Mouse (Mus musculus) hindbrain, embryonic 16.5 days (tissue): ENCODE data around the gene Tmem131l. TPM values are rescaled to one million over a fixed set of nuclear protein-coding genes. Genes with fewer than 3 reads are reported as not detected.

ENCODE experiments used
- ATAC-seq: fragments of 200-750 bp; cut with Nextera tagmentation; 2 replicates; pipeline ENCODE4 v1.8.0; 2017; ENCODE audit warnings: moderate TSS enrichment, moderate library complexity
- H3K27ac ChIP-seq: fragments of 300-500 bp; sonication (generic); 2 replicates; pipeline ENCODE4 v1.5.1; 2014; ENCODE audit warnings: low read depth, mild to moderate bottlenecking, control low read depth, low read length, moderate library complexity
- H3K27me3 ChIP-seq: fragments of 300-500 bp; sonication (generic); replicated peaks from 2 replicates; pipeline ENCODE4 v1.6.1; 2014; ENCODE audit warnings: low read length; ENCODE audit not compliant: control insufficient read depth, insufficient read depth
- H3K36me3 ChIP-seq: fragments of 300-500 bp; sonication (generic); 2 replicates; pipeline ENCODE4 v1.6.1; 2014; ENCODE audit warnings: mild to moderate bottlenecking, low read length, moderate library complexity, mixed read lengths; ENCODE audit not compliant: control insufficient read depth, insufficient read depth
- H3K4me1 ChIP-seq: fragments of 300-500 bp; sonication (generic); 2 replicates; pipeline ENCODE4 v1.6.1; 2014; ENCODE audit warnings: low read depth, low read length; ENCODE audit not compliant: control insufficient read depth, insufficient read depth
- H3K4me2 ChIP-seq: fragments of 300-500 bp; sonication (generic); 2 replicates; pipeline ENCODE4 v1.6.1; 2014; ENCODE audit warnings: mild to moderate bottlenecking, low read length, control low read depth, moderate library complexity
- H3K4me3 ChIP-seq: fragments of 300-500 bp; sonication (generic); 2 replicates; pipeline ENCODE4 v1.5.1; 2014; ENCODE audit warnings: mild to moderate bottlenecking, low read length, control low read depth, moderate library complexity
- H3K9ac ChIP-seq: fragments of 300-500 bp; sonication (generic); 2 replicates; pipeline ENCODE4 v1.6.1; 2014; ENCODE audit warnings: low read depth, mild to moderate bottlenecking, control low read depth, low read length, moderate library complexity
- H3K9me3 ChIP-seq: fragments of 300-500 bp; sonication (generic); 2 replicates; pipeline ENCODE4 v1.6.1; 2014; ENCODE audit warnings: mild to moderate bottlenecking, low read length, moderate library complexity; ENCODE audit not compliant: control insufficient read depth
- WGBS: fragments of 180-500 bp; shearing (Covaris S2); extraction: QIAGEN DNeasy Blood & Tissue Kit; methylation state at CpG from one replicate; pipeline ENCODE4 v1.1.7; 2014; 5-methylcytosine and 5-hydroxymethylcytosine counted together
- polyA plus RNA-seq: library from polyadenylated mRNA; unstranded; fragments of >200 nt; fragmentation: Nextera tagmentation; extraction: Ambion mirVana; gene quantifications from 2 replicates; pipeline ENCODE4 v1.2.1, GENCODE M21; 2015

Gene Tmem131l
- polyA plus RNA-seq, 1 experiment from 2014 or later, result 34.6 TPM

GRCm38 (mm10) chr3:84037536-84037935 lies 2.4 kb downstream of the Tmem131l start:
- Histone ChIP-seq H3K9me3 (no peaks in the 10 kb centered on the region), H3K4me3 (peak overlapping the region; percentile 3; the same call in 1 of the 2 replicates), H3K27me3 (no peaks in the 10 kb centered on the region), H3K4me2 (peak overlapping the region; percentile 97), H3K36me3 (no peaks in the 10 kb centered on the region), H3K9ac (no peak overlapping the region), H3K27ac (no peak overlapping the region), H3K4me1 (peaks cover 20% of the 10 kb centered on the region)
- WGBS, result 66% methylated on average over 3 of the region's 3 CpGs
- no peak for ATAC-seq

- Histone ChIP-seq H3K36me3 (no peaks in the 10 kb centered on the region), H3K27me3 (no peaks in the 10 kb centered on the region), H3K4me1 (peaks cover 20% of the 10 kb centered on the region), H3K27ac (no peak overlapping the region), H3K4me3 (no peak overlapping the region), H3K4me2 (no peak overlapping the region), H3K9me3 (no peaks in the 10 kb centered on the region), H3K9ac (no peak overlapping the region)
- WGBS, result 89% methylated on average over 4 of the region's 4 CpGs
- ATAC-seq, result no peak
Observed at GRCm38 (mm10) chr3:84036866-84037265, 3.1 kb downstream of the Tmem131l start.

- no peak overlapping the region for H3K27ac ChIP-seq
- no peak overlapping the region for H3K4me3 ChIP-seq
- no peaks in the 10 kb centered on the region for H3K36me3 ChIP-seq
- 89% methylated on average over 6 of the region's 6 CpGs for WGBS
- no peak overlapping the region for H3K4me2 ChIP-seq
- no peaks in the 10 kb centered on the region for H3K9me3 ChIP-seq
- H3K9ac ChIP-seq, result no peak overlapping the region
- no peaks in the 10 kb centered on the region for H3K27me3 ChIP-seq
- ATAC-seq, result no peak
- H3K4me1 ChIP-seq, result peaks cover 19% of the 10 kb centered on the region
Observed at GRCm38 (mm10) chr3:84035728-84036364, 4.1 kb downstream of the Tmem131l start.

- WGBS, result 90% methylated on average over 5 of the region's 5 CpGs
- ATAC-seq, result no peak
Observed at GRCm38 (mm10) chr3:84034115-84034780, 5.7 kb downstream of the Tmem131l start.

GRCm38 (mm10) chr3:84032933-84033730 lies 6.8 kb downstream of the Tmem131l start:
- peak; percentile 27; the same call in 1 of the 2 replicates for ATAC-seq

More at GRCm38 (mm10) chr3:84034115-84034780, 5.7 kb downstream of the Tmem131l start:
- Histone ChIP-seq H3K36me3 (0 out of 2 replicates have a peak, but pooled peaks cover 5% of the 10 kb centered on the region), H3K4me2 (no peak overlapping the region), H3K9me3 (no peaks in the 10 kb centered on the region), H3K4me3 (no peak overlapping the region), H3K4me1 (peaks cover 15% of the 10 kb centered on the region), H3K27ac (no peak overlapping the region), H3K27me3 (no peaks in the 10 kb centered on the region), H3K9ac (no peak overlapping the region)

GRCm38 (mm10) chr3:84032419-84032818 lies 7.6 kb downstream of the Tmem131l start:
- no peak overlapping the region for H3K4me3 ChIP-seq
- H3K4me2 ChIP-seq, result no peak overlapping the region
- no peak overlapping the region for H3K9ac ChIP-seq
- ATAC-seq, result no peak
- H3K27ac ChIP-seq, result no peak overlapping the region
- WGBS, result 87% methylated on average over 5 of the region's 5 CpGs
- H3K27me3 ChIP-seq, result no peaks in the 10 kb centered on the region
- no peaks in the 10 kb centered on the region for H3K9me3 ChIP-seq
- H3K36me3 ChIP-seq, result 0 out of 2 replicates have a peak, but pooled peaks cover 5% of the 10 kb centered on the region
- peaks cover 7% of the 10 kb centered on the region for H3K4me1 ChIP-seq

More at GRCm38 (mm10) chr3:84032933-84033730, 6.8 kb downstream of the Tmem131l start:
- no peak overlapping the region for H3K4me2 ChIP-seq
- H3K4me1 ChIP-seq, result peaks cover 14% of the 10 kb centered on the region
- H3K36me3 ChIP-seq, result 0 out of 2 replicates have a peak, but pooled peaks cover 5% of the 10 kb centered on the region
- no peak overlapping the region for H3K9ac ChIP-seq
- no peaks in the 10 kb centered on the region for H3K27me3 ChIP-seq
- H3K9me3 ChIP-seq, result no peaks in the 10 kb centered on the region
- WGBS, result 77% methylated on average over 10 of the region's 10 CpGs
- no peak overlapping the region for H3K27ac ChIP-seq
- H3K4me3 ChIP-seq, result no peak overlapping the region

- H3K9me3 ChIP-seq, result no peaks in the 10 kb centered on the region
Observed at GRCm38 (mm10) chr3:84031216-84031615, 8.8 kb downstream of the Tmem131l start.

GRCm38 (mm10) chr3:84028968-84029367 lies 11.0 kb downstream of the Tmem131l start:
- no peak for ATAC-seq
- Histone ChIP-seq H3K4me2 (no peak overlapping the region), H3K9ac (no peak overlapping the region), H3K27ac (no peak overlapping the region), H3K9me3 (no peaks in the 10 kb centered on the region), H3K4me3 (no peak overlapping the region), H3K36me3 (0 out of 2 replicates have a peak, but pooled peaks cover 5% of the 10 kb centered on the region), H3K4me1 (peaks cover 7% of the 10 kb centered on the region), H3K27me3 (no peaks in the 10 kb centered on the region)
- 86% methylated on average over 4 of the region's 4 CpGs for WGBS

More at GRCm38 (mm10) chr3:84031216-84031615, 8.8 kb downstream of the Tmem131l start:
- 0 out of 2 replicates have a peak, but pooled peaks cover 5% of the 10 kb centered on the region for H3K36me3 ChIP-seq
- peaks cover 6% of the 10 kb centered on the region for H3K4me1 ChIP-seq
- H3K27ac ChIP-seq, result no peak overlapping the region
- H3K4me2 ChIP-seq, result no peak overlapping the region
- WGBS, result 86% methylated on average over 3 of the region's 3 CpGs
- ATAC-seq, result no peak
- no peak overlapping the region for H3K9ac ChIP-seq
- no peaks in the 10 kb centered on the region for H3K27me3 ChIP-seq
- no peak overlapping the region for H3K4me3 ChIP-seq
